Mouse (Mus musculus) ES-E14 (cell line): ENCODE results near the gene Lrrc28.

ENCODE experiments used
- HCFC1 ChIP-seq: IDR thresholded peaks from 2 replicates; pipeline ENCODE4 v1.6.1; 2012; ENCODE audit warnings: low read length, inconsistent platforms, borderline replicate concordance; ENCODE audit not compliant: insufficient read depth
- ZC3H11A ChIP-seq: IDR thresholded peaks from 2 replicates; pipeline ENCODE4 v1.6.1; 2012; ENCODE audit warnings: low read depth, mild to moderate bottlenecking, inconsistent platforms, low read length, borderline replicate concordance

DNA sequence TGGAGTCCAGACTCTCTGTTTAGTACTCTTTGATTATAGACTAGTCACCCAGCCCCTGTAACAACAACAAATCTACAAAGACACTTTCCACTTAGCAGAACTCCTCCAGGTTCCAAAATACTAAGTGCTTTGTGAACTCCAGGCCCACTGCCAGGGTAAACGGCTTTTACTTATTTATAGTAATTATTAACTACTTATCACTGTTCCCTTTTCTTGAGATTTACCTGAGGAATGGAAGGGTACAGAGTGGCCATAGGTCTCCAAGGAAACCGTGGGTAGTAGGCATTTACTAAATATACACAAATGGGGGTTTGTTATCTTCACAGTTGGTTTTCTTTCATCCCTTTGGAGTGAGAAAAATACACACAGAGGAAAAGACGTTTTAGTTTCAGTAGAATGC lies 43.2 kb upstream of the Lrrc28 start:
- TF ChIP-seq HCFC1 = no peak
- TF ChIP-seq ZC3H11A = no peak
